Mouse (Mus musculus) E14TG2a.4 (cell line): ENCODE data around the gene Zfp451.

Experiments
- CTCF ChIP-seq: conservative IDR thresholded peaks from 2 replicates; pipeline ENCODE4 v1.5.1; 2014; ENCODE audit warnings: low read length
- NANOG ChIP-seq: IDR thresholded peaks from 2 replicates; pipeline ENCODE4 v1.6.1; 2014; ENCODE audit warnings: borderline replicate concordance, low read length, mixed read lengths

DNA sequence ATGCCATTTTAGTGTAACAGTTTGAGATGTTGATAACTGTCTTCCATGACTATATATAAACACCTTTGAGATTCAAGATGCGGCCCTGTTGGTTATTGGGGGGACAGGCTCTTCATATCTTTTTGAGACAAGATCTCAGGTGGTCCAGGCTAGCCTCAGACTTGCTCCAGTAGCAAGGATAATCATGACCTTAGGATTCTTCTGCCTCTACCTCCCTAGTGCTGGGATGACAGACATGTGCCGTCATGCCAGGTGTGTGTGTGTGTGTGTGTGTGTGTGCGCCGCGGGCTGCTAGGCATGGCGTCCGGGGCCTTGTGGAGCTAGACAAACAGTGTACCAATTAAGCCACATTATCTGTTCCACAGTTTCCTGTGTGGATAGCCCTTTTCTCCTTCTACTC is 93.4 kb downstream of the Zfp451 start:
- no peak for TF ChIP-seq CTCF
- no peak for TF ChIP-seq NANOG
